Mouse (Mus musculus) hematopoietic multipotent progenitor cell, adult 10-12 weeks (in vitro differentiated cells): Measurements from ENCODE around the gene D10Jhu81e. TPM values are rescaled to one million over a fixed set of nuclear protein-coding genes. Genes with fewer than 3 reads are reported as not detected.

ENCODE experiments used
- polyA plus RNA-seq: library from polyadenylated mRNA; stranded (reverse); fragments of >175 nt; gene quantifications from 2 replicates; pipeline ENCODE4 v1.2.3, GENCODE M21; 2012; ENCODE audit warnings: low replicate concordance

D10Jhu81e gene
- 62.1 and 68.8 TPM in 2 replicates for polyA plus RNA-seq

GRCm38 (mm10) chr10:78169281-78170042 lies at the start of gene D10Jhu81e:
D10Jhu81e (minus strand) TSS chr10:78169782.

DNA sequence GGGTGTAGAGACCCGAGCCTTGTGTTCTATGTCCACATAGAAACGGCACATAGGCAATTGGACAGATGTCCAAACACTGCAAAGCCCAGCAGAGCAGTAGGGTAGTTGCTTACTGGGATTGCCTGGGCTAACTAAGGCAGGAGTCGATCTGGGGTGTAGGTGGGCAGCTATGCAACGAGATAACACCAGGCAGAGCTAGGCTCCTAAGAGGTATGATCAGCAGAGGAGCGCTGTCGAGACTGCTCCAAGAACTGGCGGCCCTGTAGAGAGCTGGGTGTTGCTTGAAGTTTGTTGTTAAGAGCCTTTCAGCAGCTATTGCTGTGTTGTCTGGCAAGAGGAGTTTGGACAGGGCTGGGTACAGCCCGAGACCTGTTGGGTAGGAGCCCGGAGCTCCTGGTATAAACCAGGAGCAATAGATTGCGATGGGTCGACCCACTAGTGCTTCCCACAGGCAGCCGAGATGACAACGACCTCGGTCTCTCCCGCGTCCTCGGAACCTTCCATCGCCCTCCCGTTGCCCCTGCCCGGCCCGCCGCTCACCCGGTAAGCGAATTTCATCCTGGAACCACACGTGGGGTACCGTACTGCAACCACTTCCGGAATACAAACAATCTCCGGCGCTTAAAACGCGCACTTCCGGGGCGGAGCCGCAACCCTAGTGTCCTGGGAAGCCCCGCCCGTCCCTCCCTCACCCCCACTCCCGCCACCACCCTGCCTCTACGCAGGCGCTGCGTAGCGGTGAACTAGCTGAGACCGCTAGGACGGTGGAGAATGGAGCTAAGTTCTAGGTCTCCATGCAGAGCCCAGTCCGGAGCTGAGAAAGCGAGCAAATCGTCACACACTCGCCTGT lies 15.2 kb upstream of the D10Jhu81e start, which contains the start of gene Pwp2:
Pwp2 (minus strand) TSS at position 619 of the 850 bp plus-strand sequence.

Other genes with a start within 250 kb of the D10Jhu81e start
- gene Trpm2, start 199.2 kb downstream of the D10Jhu81e start, polyA plus RNA-seq, result 16.4 and 23.4 TPM in 2 replicates
- gene 1810043G02Rik, start 191.3 kb downstream of the D10Jhu81e start, polyA plus RNA-seq, result 25.5 and 26.2 TPM in 2 replicates
- gene Pfkl, start 159.7 kb downstream of the D10Jhu81e start, polyA plus RNA-seq, result 39.0 and 77.3 TPM in 2 replicates
- not detected in 2 replicates for gene Dnmt3l, start 127.8 kb downstream of the D10Jhu81e start, polyA plus RNA-seq
- gene Aire, start 126.2 kb downstream of the D10Jhu81e start, polyA plus RNA-seq, result 3.1 and 8.2 TPM in 2 replicates
- gene Icosl, start 100.5 kb downstream of the D10Jhu81e start, polyA plus RNA-seq, result 18.7 and 146 TPM in 2 replicates
- gene Pwp2, start 15.4 kb upstream of the D10Jhu81e start, polyA plus RNA-seq, result 5.6 and 10.0 TPM in 2 replicates
- 53.7 and 141 TPM in 2 replicates for gene Trappc10, start 74.9 kb upstream of the D10Jhu81e start, polyA plus RNA-seq
- gene Agpat3, start 182.7 kb upstream of the D10Jhu81e start, polyA plus RNA-seq, result 111 and 117 TPM in 2 replicates
- gene Rrp1, start 243.3 kb upstream of the D10Jhu81e start, polyA plus RNA-seq, result 157 and 183 TPM in 2 replicates